Mouse (Mus musculus) ovary, adult 18-20 months (tissue): ENCODE results near the gene Metrn.

Source experiments
- DNase-seq: peaks from one replicate; pipeline ENCODE4 v3.0.0; 2022; ENCODE audit warnings: low spot score, mixed read lengths

Gene Metrn

DNA sequence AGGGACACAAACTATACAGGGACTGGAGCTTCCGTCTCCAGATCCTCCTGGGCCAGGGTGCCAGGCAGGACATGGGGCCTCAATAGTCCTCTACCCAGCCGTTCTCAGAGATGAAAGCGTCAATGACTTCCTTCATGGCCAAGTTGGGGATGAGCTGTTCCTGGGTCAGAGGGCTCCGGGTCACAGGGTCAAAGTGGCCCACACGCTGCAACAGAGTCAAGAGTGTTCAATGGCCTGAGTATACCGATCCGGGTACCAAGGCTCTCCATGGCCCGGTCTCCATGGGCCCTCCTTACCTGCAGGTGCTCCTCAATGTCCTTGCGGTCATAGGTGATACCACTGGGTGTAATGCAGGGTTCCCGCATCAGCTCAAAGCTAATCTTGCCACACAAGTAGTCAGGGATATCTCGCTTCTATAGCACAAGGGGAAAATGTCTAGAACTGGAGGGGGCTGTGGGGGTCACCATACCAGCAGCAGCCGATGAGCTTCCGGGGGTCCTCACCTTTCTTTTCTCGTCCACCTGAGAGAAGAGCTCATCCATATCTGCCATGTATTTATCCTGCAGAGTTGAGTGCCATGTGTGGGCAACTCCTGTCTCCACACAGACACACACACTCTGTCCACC, 34.0 kb upstream of the Metrn start:
- DNase-seq = no peak

DNA sequence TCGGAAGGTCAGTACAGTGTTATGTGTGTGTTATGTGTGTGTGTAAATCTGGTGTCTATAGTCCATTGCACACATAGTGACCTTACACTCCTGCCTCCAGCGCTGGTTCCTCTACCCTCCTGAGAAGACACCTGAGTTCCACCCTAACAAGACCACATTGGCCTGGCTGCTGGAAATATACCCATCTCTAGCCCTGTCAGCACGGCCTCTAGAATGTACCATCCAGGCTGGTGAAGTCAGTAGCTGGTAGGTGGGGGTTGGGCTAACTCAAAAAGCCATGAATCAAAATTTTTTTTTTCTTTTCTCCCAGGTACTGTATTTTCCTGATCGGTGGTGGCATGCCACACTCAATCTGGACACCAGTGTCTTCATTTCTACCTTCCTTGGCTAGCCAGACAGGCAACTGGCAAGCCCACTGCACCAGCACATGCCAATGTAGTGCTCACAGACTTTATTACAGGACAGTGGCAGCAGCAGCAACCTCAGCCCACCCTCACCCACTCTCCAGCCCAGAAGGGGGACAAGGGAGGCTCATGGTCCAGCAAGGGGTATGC, 33.3 kb upstream of the Metrn start:
- no peak for DNase-seq

GRCm38 (mm10) chr17:25829558-25830017, 32.7 kb upstream of the Metrn start:
- no peak for DNase-seq

- DNase-seq = no peak
These were observed 32.0 kb upstream of the Metrn start, which contains the start of gene Jmjd8 for GRCm38 (mm10) chr17:25828712-25829557. TSS of gene Jmjd8 (plus strand) at chr17:25828867.

DNA sequence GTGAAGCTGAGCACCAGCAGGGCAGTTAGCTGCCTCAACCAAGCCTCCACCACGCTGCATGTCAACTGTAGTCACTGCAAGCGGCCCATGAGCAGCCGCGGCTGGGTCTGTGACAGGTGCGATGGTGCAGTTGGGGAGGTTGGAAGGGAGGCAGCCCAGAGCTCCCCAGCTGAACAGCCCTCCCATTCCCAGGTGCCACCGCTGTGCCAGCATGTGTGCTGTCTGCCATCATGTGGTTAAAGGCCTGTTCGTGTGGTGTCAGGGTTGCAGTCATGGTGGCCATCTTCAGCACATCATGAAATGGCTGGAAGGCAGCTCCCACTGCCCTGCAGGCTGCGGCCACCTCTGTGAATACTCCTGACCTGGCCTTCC, 31.3 kb upstream of the Metrn start:
- DNase-seq = no peak

DNA sequence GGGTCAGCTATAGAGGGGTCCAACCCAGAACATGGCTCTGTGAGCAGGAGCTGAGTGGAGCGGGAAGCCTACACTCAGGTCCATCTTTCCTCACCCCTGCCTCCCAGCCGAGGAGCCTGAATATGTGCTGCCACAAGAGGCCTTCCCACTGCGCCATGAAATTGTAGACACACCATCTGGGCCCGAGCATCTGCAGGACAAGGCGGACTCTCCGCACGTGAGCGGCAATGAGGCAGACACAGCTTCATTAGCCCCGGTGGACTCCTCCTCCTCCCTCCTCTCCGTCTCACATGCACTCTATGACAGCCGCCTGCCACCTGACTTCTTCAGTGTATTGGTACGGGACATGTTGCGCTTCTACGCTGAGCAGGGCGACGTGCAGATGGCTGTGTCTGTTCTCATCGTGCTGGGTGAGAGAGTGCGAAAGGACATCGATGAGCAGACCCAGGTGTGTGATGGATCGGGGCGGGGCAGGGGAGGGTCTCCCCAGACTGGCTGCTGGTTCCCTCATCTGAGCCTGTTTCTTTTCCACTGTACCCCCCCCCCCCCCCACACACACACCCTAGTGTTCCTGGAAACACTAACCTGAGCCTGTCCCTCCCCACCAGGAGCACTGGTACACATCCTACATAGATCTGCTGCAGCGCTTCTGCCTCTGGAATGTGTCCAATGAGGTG, 30.7 kb upstream of the Metrn start:
- DNase-seq = no peak

- DNase-seq = no peak
These were observed 30.1 kb upstream of the Metrn start for GRCm38 (mm10) chr17:25827011-25827410.

GRCm38 (mm10) chr17:25825984-25826570, 29.1 kb upstream of the Metrn start:
- no peak for DNase-seq

DNA sequence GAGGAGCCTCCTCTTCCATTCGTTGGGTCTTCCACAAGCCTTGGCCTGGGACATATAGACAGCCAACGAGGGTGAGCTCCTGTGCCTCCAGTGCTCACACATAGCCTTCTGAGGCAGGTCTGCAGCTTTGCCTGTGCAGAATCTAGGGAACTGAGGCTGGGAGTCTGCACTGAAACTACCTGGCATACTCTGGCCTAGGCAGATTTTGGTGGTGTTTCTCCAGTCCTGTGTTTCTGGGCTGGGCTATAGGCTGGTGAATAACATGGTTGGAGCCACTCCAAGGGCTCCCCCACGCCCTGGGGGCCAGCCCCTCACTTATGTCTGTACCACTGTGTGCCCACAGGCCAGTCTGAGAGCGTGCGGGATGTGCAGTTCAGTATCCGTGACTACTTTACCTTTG, 28.4 kb upstream of the Metrn start:
- DNase-seq = no peak

DNA sequence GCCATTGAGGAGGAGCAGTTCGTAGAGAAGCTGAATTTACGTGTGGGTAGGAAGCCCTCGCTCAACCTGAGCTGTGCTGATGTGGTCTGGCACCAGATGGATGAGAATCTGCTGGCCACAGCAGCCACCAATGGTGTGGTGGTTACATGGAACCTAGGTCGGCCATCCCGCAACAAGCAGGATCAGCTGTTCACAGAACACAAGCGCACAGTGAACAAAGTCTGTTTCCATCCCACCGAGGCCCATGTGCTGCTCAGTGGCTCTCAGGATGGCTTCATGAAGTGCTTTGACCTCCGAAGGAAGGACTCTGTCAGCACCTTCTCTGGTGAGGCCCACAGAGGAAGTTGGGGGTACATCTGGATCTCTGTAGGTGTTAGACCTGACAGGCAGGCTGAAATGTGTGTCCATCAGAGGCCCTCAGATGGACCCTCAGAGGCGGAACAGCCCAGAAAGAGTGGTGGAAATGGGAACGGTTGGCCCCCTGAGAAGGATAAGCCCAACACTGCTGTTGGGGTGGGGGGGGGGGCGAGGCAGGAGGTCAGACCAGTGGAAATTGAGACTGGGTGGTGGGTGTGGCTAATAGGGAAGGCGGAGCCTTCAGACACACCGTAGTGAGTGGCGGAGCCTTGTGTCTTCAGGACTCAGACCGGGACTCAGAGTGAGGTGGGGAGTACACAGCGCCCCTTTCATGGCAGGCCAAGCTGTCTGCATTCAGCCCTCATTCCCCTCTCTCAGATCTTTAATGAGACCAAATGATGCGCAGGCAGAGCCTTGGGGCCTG, 27.6 kb upstream of the Metrn start:
- DNase-seq = no peak

DNA sequence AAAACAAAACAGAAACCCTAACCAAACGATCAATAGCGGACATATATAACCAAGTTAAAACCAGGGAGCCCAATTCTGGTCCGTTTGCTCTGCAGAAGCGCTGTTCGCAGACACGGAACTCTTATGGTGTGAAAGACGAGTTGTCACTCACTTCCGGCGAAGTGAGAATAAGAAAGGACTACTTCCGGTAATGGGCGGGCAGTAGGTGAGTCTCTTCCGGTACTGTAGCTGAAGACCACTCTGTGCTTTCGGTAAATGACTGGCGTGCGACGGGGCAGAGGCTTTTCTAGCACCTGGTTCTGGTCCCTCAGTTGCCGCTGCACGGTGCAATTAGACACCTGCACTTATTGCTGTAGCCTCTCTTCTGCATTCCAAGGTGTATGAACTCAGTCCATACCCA, 26.5 kb upstream of the Metrn start, which contains the start of gene Wdr24:
Gene Wdr24, plus strand, starts transcription at position 176 of the 400 bp plus-strand sequence.
- DNase-seq = no peak

- DNase-seq = no peak
These were observed 22.2 kb upstream of the Metrn start for GRCm38 (mm10) chr17:25818851-25819780.

- no peak for DNase-seq
These were observed 20.7 kb upstream of the Metrn start for GRCm38 (mm10) chr17:25817662-25818061.

DNA sequence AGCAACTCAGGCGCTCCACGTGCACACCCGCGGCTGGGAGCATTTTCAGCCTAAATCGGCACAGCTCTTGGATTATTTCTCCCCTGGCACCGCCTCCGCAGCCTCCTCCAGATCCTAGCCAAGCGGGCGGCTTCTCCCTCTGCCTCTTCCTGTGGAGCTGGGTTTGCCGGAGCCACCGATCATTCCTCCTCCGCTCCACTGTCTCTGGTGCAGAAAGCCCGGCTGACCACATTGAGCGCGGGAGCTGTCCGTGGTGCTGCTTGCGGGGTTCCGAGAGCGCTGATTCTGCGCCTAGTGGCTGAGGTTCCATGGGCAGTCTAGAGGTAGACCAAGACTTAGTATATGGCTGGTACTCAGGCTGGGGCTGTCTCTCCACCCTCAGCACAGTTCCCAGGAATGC, 16.5 kb upstream of the Metrn start:
- DNase-seq = no peak

- DNase-seq = no peak
These were observed 14.0 kb upstream of the Metrn start for GRCm38 (mm10) chr17:25810890-25811289.

- DNase-seq = no peak
These were observed 12.8 kb upstream of the Metrn start for GRCm38 (mm10) chr17:25809606-25810340.

GRCm38 (mm10) chr17:25808789-25809605, 12.1 kb upstream of the Metrn start, which contains the start of gene Fbxl16:
TSS of gene Fbxl16 (plus strand) at chr17:25809085.
- DNase-seq = peak; percentile 59

GRCm38 (mm10) chr17:25808028-25808427, 11.1 kb upstream of the Metrn start:
- no peak for DNase-seq
